Mouse (Mus musculus) MEL (cell line): ENCODE measurements at regions not wholly inside any gene's neighbourhood (a gene's known extent, or its start where the extent isn't known, plus 50 kb on each side); places are given as distances from the start of the nearest gene placed in this dataset.

ENCODE experiments used
- DNase-seq: peaks from one replicate; pipeline ENCODE4 v3.0.0; 2011; ENCODE audit warnings: low read depth, low spot score
- H3K27ac ChIP-seq: 2 replicates; pipeline ENCODE4 v1.5.1; 2012; ENCODE audit warnings: low read depth, mild to moderate bottlenecking, control low read depth, low read length, moderate library complexity; ENCODE audit not compliant: control insufficient read depth
- H3K27me3 ChIP-seq, 2 experiments: fragments of 150-350 bp in 1 of 2; sonication (generic) in 1 of 2; 2 replicates each; pipeline ENCODE4 v1.6.1; 2012; ENCODE audit warnings: low read length in 2 of 2, mild to moderate bottlenecking in 2 of 2, improper control_type of control experiment in 1 of 2, moderate library complexity in 1 of 2; ENCODE audit not compliant: insufficient read depth in 2 of 2, control insufficient read depth in 1 of 2
- H3K36me3 ChIP-seq, 2 experiments: 2 replicates each; pipeline ENCODE4 v1.6.1; 2012 to 2014; ENCODE audit warnings: low read length in 2 of 2, improper control_type of control experiment in 1 of 2, inconsistent platforms in 1 of 2, mild to moderate bottlenecking in 1 of 2; ENCODE audit not compliant: insufficient read depth in 2 of 2, control insufficient read depth in 1 of 2
- H3K4me1 ChIP-seq, 2 experiments: fragments of 150-350 bp in 1 of 2; sonication (generic) in 1 of 2; 2 replicates each; pipeline ENCODE4 v1.6.1; 2012; ENCODE audit warnings: low read length in 2 of 2, improper control_type of control experiment in 1 of 2, mild to moderate bottlenecking in 1 of 2; ENCODE audit not compliant: insufficient read depth in 2 of 2, control insufficient read depth in 1 of 2
- H3K4me3 ChIP-seq, 2 experiments: fragments of 150-350 bp in 1 of 2; sonication (generic) in 1 of 2; 2 replicates each; pipeline ENCODE4 v1.5.1; 2012; ENCODE audit warnings: low read depth in 2 of 2, low read length in 2 of 2, mild to moderate bottlenecking in 2 of 2, moderate library complexity in 2 of 2, control low read depth in 1 of 2, improper control_type of control experiment in 1 of 2; ENCODE audit not compliant: control insufficient read depth in 1 of 2, insufficient read depth in 1 of 2
- H3K79me2 ChIP-seq: 2 replicates; pipeline ENCODE4 v1.6.1; 2012; ENCODE audit warnings: mild to moderate bottlenecking, low read length, moderate library complexity; ENCODE audit not compliant: control insufficient read depth, poor library complexity, insufficient read depth
- H3K9ac ChIP-seq: 2 replicates; pipeline ENCODE4 v1.6.1; 2012; ENCODE audit warnings: low read depth, mild to moderate bottlenecking, control low read depth, low read length, moderate library complexity; ENCODE audit not compliant: control insufficient read depth, poor library complexity, severe bottlenecking
- H3K9me3 ChIP-seq: fragments of 150-350 bp; sonication (generic); replicated peaks from 2 replicates; pipeline ENCODE4 v1.6.1; 2012; ENCODE audit warnings: mild to moderate bottlenecking, low read length, improper control_type of control experiment, moderate library complexity; ENCODE audit not compliant: insufficient read depth
- BHLHE40 ChIP-seq: IDR thresholded peaks from 2 replicates; pipeline ENCODE4 v1.6.1; 2012; ENCODE audit warnings: low read depth, mild to moderate bottlenecking, inconsistent platforms, low read length, improper control_type of control experiment, borderline replicate concordance
- CHD2 ChIP-seq: IDR thresholded peaks from 2 replicates; pipeline ENCODE4 v1.6.1; 2011; ENCODE audit warnings: low read length, improper control_type of control experiment
- CTCF ChIP-seq, 3 experiments: IDR thresholded peaks in 2 of 3; conservative IDR thresholded peaks in 1 of 3; 2 replicates each; pipeline ENCODE4 v1.5.1; 2011 to 2012; ENCODE audit warnings: low read length in 3 of 3, low read depth in 2 of 3, mild to moderate bottlenecking in 2 of 3, improper control_type of control experiment in 1 of 3, inconsistent platforms in 1 of 3, mixed read lengths in 1 of 3, moderate library complexity in 1 of 3; ENCODE audit not compliant: control insufficient read depth in 1 of 3, insufficient read depth in 1 of 3, poor library complexity in 1 of 3, severe bottlenecking in 1 of 3
- ELF1 ChIP-seq: IDR thresholded peaks from 2 replicates; pipeline ENCODE4 v1.6.1; 2014; ENCODE audit warnings: low read depth, mild to moderate bottlenecking, inconsistent platforms, low read length, improper control_type of control experiment, moderate library complexity
- EP300 ChIP-seq, 2 experiments: IDR thresholded peaks; 2 replicates each; pipeline ENCODE4 v1.6.1; 2011; ENCODE audit warnings: improper control_type of control experiment in 2 of 2, low read length in 2 of 2, low read depth in 1 of 2, mild to moderate bottlenecking in 1 of 2
- ETS1 ChIP-seq: IDR thresholded peaks from 2 replicates; pipeline ENCODE4 v1.6.1; 2012; ENCODE audit warnings: low read depth, mild to moderate bottlenecking, inconsistent platforms, low read length, improper control_type of control experiment, moderate library complexity
- HCFC1 ChIP-seq: IDR thresholded peaks from 2 replicates; pipeline ENCODE4 v1.6.1; 2012; ENCODE audit warnings: low read depth, mild to moderate bottlenecking, inconsistent platforms, low read length, improper control_type of control experiment, moderate library complexity
- JUND ChIP-seq: IDR thresholded peaks from 2 replicates; pipeline ENCODE4 v1.6.1; 2011; ENCODE audit warnings: low read depth, mild to moderate bottlenecking, improper control_type of control experiment, low read length
- MAFK ChIP-seq: IDR thresholded peaks from 2 replicates; pipeline ENCODE4 v1.6.1; 2011; ENCODE audit warnings: low read depth, mild to moderate bottlenecking, low read length, improper control_type of control experiment, borderline replicate concordance
- MAZ ChIP-seq: IDR thresholded peaks from 2 replicates; pipeline ENCODE4 v1.6.1; 2012; ENCODE audit warnings: low read depth, mild to moderate bottlenecking, inconsistent platforms, low read length, improper control_type of control experiment
- MXI1 ChIP-seq: IDR thresholded peaks from 2 replicates; pipeline ENCODE4 v1.6.1; 2011; ENCODE audit warnings: mild to moderate bottlenecking, low read depth, low read length, improper control_type of control experiment
- NRF1 ChIP-seq: IDR thresholded peaks from 2 replicates; pipeline ENCODE4 v1.6.1; 2014; ENCODE audit warnings: low read depth, mild to moderate bottlenecking, inconsistent platforms, low read length, improper control_type of control experiment, moderate library complexity; ENCODE audit not compliant: poor library complexity, insufficient read depth, severe bottlenecking
- POLR2AphosphoS5 ChIP-seq: IDR thresholded peaks from 2 replicates; pipeline ENCODE4 v1.6.1; 2012; ENCODE audit warnings: low read depth, borderline replicate concordance, mild to moderate bottlenecking, inconsistent platforms, low read length, moderate library complexity, mixed read lengths
- RAD21 ChIP-seq: IDR thresholded peaks from 2 replicates; pipeline ENCODE4 v1.6.1; 2011; ENCODE audit warnings: mild to moderate bottlenecking, low read depth, low read length, improper control_type of control experiment
- RCOR1 ChIP-seq: IDR thresholded peaks from 2 replicates; pipeline ENCODE4 v1.6.1; 2012; ENCODE audit warnings: low read depth, mild to moderate bottlenecking, inconsistent platforms, low read length, improper control_type of control experiment
- SMC3 ChIP-seq: IDR thresholded peaks from 2 replicates; pipeline ENCODE4 v1.6.1; 2011; ENCODE audit warnings: low read depth, low read length, improper control_type of control experiment
- TAL1 ChIP-seq: IDR thresholded peaks from 2 replicates; pipeline ENCODE4 v1.6.1; 2012; ENCODE audit warnings: mild to moderate bottlenecking, inconsistent platforms, low read length, moderate library complexity, mixed read lengths
- UBTF ChIP-seq: IDR thresholded peaks from 2 replicates; pipeline ENCODE4 v1.6.1; 2012; ENCODE audit warnings: low read depth, mild to moderate bottlenecking, inconsistent platforms, low read length, improper control_type of control experiment, moderate library complexity, borderline replicate concordance; ENCODE audit not compliant: insufficient read depth
- USF2 ChIP-seq, 2 experiments: IDR thresholded peaks; 2 replicates each; pipeline ENCODE4 v1.6.1; 2011 to 2012; ENCODE audit warnings: improper control_type of control experiment in 2 of 2, low read length in 2 of 2, borderline replicate concordance in 1 of 2, inconsistent platforms in 1 of 2, low read depth in 1 of 2, mild to moderate bottlenecking in 1 of 2; ENCODE audit not compliant: insufficient read depth in 1 of 2
- ZMIZ1 ChIP-seq: IDR thresholded peaks from 2 replicates; pipeline ENCODE4 v1.6.1; 2012; ENCODE audit warnings: low read depth, mild to moderate bottlenecking, inconsistent platforms, low read length, improper control_type of control experiment, moderate library complexity
- ZNF384 ChIP-seq: IDR thresholded peaks from 2 replicates; pipeline ENCODE4 v1.6.1; 2012; ENCODE audit warnings: low read depth, mild to moderate bottlenecking, inconsistent platforms, low read length, improper control_type of control experiment

- no peak overlapping the region for H3K4me3 ChIP-seq
- no peaks in the 10 kb centered on the region for H3K36me3 ChIP-seq
- no peaks in the 10 kb centered on the region for H3K27me3 ChIP-seq
- no peaks in the 10 kb centered on the region for H3K4me1 ChIP-seq
- H3K27ac ChIP-seq, result no peak overlapping the region
- DNase-seq, result no peak
- no peaks in the 10 kb centered on the region for H3K79me2 ChIP-seq
- peak in 1 of 3 experiments; percentile 17; a peak in 1 of 6 replicates for TF ChIP-seq CTCF (IDR thresholded peaks at IDR 0.05 in 2 of 3, conservative IDR thresholded peaks at IDR 0.05 in 1 of 3; ENCODE audit: control insufficient read depth in 1 of 3, insufficient read depth in 1 of 3, low read depth in 2 of 3, low read length in 3 of 3, poor library complexity in 1 of 3, severe bottlenecking in 1 of 3)
- TF ChIP-seq RAD21, result peak; percentile 10
- TF ChIP-seq ZMIZ1, result no peak
- peak; percentile 23; the same call in 1 of the 2 replicates for TF ChIP-seq SMC3
- no peak for TF ChIP-seq JUND
- H3K9me3 ChIP-seq, result no peaks in the 10 kb centered on the region
- no peak overlapping the region for H3K9ac ChIP-seq
These were observed 84.2 kb upstream of the Zranb2 start for GRCm38 (mm10) chr3:157449794-157450193.

DNA sequence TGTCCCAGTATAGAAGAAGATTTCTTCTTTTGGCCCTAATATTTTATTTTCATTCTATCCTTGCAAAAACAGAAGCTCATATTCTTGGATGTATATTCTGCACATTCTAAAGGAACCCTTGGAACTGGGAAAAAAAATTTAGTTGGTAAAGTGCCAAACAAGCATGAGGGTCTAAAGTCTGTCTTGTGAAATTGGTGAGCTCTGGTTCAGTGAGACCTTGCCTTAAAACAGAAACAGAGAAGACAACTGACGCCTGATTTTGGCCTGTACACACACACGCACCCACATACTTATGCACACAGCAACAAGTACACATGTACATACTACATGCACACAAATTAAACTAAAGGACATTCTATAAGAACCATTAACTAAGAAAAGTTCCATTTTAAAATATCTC is 62.4 kb upstream of the Zranb2 start:
- no peaks in the 10 kb centered on the region for H3K27me3 ChIP-seq
- no peaks in the 10 kb centered on the region for H3K79me2 ChIP-seq
- H3K27ac ChIP-seq, result no peak overlapping the region
- no peaks in the 10 kb centered on the region for H3K36me3 ChIP-seq
- TF ChIP-seq ZMIZ1 (no peak), MAZ (no peak), UBTF (no peak), ETS1 (no peak), EP300 (IDR thresholded peaks at IDR 0.05; ENCODE audit: low read depth in 1 of 2, low read length in 2 of 2) (no peak), ELF1 (no peak), USF2 (IDR thresholded peaks at IDR 0.05; ENCODE audit: borderline replicate concordance in 1 of 2, insufficient read depth in 1 of 2, low read depth in 1 of 2, low read length in 2 of 2) (no peak), ZNF384 (no peak), TAL1 (no peak), RCOR1 (no peak), CHD2 (no peak), BHLHE40 (no peak), MAFK (no peak), NRF1 (no peak), HCFC1 (no peak), MXI1 (no peak), POLR2AphosphoS5 (no peak)
- H3K9me3 ChIP-seq, result no peaks in the 10 kb centered on the region
- H3K9ac ChIP-seq, result no peak overlapping the region
- H3K4me3 ChIP-seq, result no peak overlapping the region
- no peak for DNase-seq
- no peaks in the 10 kb centered on the region for H3K4me1 ChIP-seq
